ENCODE assay signal across 28 mouse cellular contexts in genomic region chr12:57764720-57765119, GRCm38 (mm10).
"Had no signal": no experiment of that assay in that cellular context is flagged by ENCODE, and none has a peak within 500 bp of the region (broad histone marks: within the 10 kb centered on the region; RNA-seq: fewer than 3 reads in every experiment).

No protein-coding gene starts in this region.

- H3K36me3 ChIP-seq: embryonic facial prominence, embryonic 12.5 days; embryonic facial prominence, embryonic 13.5 days; embryonic facial prominence, embryonic 15.5 days; forebrain, embryonic 10.5 days; forebrain, embryonic 12.5 days; forebrain, embryonic 15.5 days had no signal

- H3K9ac ChIP-seq: embryonic facial prominence, embryonic 12.5 days; embryonic facial prominence, embryonic 13.5 days; embryonic facial prominence, embryonic 15.5 days; forebrain, embryonic 12.5 days; forebrain, embryonic 13.5 days; forebrain, embryonic 15.5 days; forebrain, postnatal 0 days had no signal

- ATAC-seq: forebrain, embryonic 13.5 days; forebrain, embryonic 14.5 days; forebrain, embryonic 15.5 days; forebrain, embryonic 16.5 days; forebrain, postnatal 0 days had no signal

- H3K4me3 ChIP-seq: embryonic facial prominence, embryonic 12.5 days; embryonic facial prominence, embryonic 13.5 days; embryonic facial prominence, embryonic 15.5 days; erythroblast, embryonic 14.5 days; forebrain, embryonic 10.5 days; forebrain, embryonic 12.5 days; forebrain, embryonic 13.5 days; forebrain, embryonic 15.5 days; gastrocnemius, adult 2 months; heart, adult 2 months had no signal

- DNase-seq: cerebellum, adult 2 months; cerebellum, adult 8-10 months; cerebellum, adult 9-10 months; cerebellum, adult 9-11 months; cerebellum, postnatal 10 days; cerebellum, postnatal 14 days; cerebellum, postnatal 25 days; cerebellum, postnatal 36 days; embryo, embryonic 11 days; forebrain, postnatal 0 days; gastrocnemius, adult 2 months; gastrocnemius, postnatal 10 days; gastrocnemius, postnatal 14 days; gastrocnemius, postnatal 25 days; gastrocnemius, postnatal 36 days; heart, adult 11 months; heart, adult 18-20 months; heart, adult 2 months had no signal

- H3K27ac ChIP-seq: embryonic facial prominence, embryonic 12.5 days; embryonic facial prominence, embryonic 13.5 days; embryonic facial prominence, embryonic 15.5 days; forebrain, embryonic 10.5 days; forebrain, embryonic 12.5 days; forebrain, embryonic 13.5 days; forebrain, embryonic 15.5 days; gastrocnemius, adult 2 months; heart, adult 2 months had no signal

- H3K4me1 ChIP-seq: embryonic facial prominence, embryonic 12.5 days; embryonic facial prominence, embryonic 13.5 days; embryonic facial prominence, embryonic 15.5 days; forebrain, embryonic 10.5 days; forebrain, embryonic 12.5 days; forebrain, embryonic 13.5 days; forebrain, embryonic 15.5 days had no signal

- H3K27me3 ChIP-seq: embryonic facial prominence, embryonic 12.5 days; embryonic facial prominence, embryonic 13.5 days; embryonic facial prominence, embryonic 15.5 days; forebrain, embryonic 12.5 days; forebrain, embryonic 13.5 days; forebrain, embryonic 15.5 days had no signal

- H3K4me2 ChIP-seq: embryonic facial prominence, embryonic 12.5 days; embryonic facial prominence, embryonic 13.5 days; embryonic facial prominence, embryonic 15.5 days; forebrain, embryonic 12.5 days; forebrain, embryonic 13.5 days; forebrain, embryonic 15.5 days had no signal

- H3K9me3 ChIP-seq: embryonic facial prominence, embryonic 12.5 days; embryonic facial prominence, embryonic 13.5 days; embryonic facial prominence, embryonic 15.5 days; forebrain, embryonic 10.5 days; forebrain, embryonic 12.5 days; forebrain, embryonic 13.5 days; forebrain, embryonic 15.5 days had no signal
